Mouse (Mus musculus) liver, postnatal 0 days (tissue): ENCODE data around the gene Ilkap. TPM values are rescaled to one million over a fixed set of nuclear protein-coding genes. Genes with fewer than 3 reads are reported as not detected.
A peak's percentile ranks its signal among the peaks of the same experiment; 100 is the strongest.

Experiments used
- ATAC-seq: fragments of 200-750 bp; cut with Nextera tagmentation; 2 replicates; pipeline ENCODE4 v1.8.0; 2017; ENCODE audit warnings: mild to moderate bottlenecking, moderate library complexity
- DNase-seq: peaks from one replicate; pipeline ENCODE4 v3.0.0-alpha.2; 2016
- H3K27ac ChIP-seq: fragments of 300-500 bp; sonication (generic); 2 replicates; pipeline ENCODE4 v1.5.1; 2014; ENCODE audit warnings: antibody characterized with exemption, moderate library complexity, mild to moderate bottlenecking, low read depth
- H3K27me3 ChIP-seq: fragments of 300-500 bp; sonication (generic); 2 replicates; pipeline ENCODE4 v1.6.1; 2014; ENCODE audit warnings: low read length, control low read depth, mixed read lengths; ENCODE audit not compliant: insufficient read depth
- H3K36me3 ChIP-seq: fragments of 300-500 bp; sonication (generic); replicated peaks from 2 replicates; pipeline ENCODE4 v1.6.1; 2014; ENCODE audit warnings: mild to moderate bottlenecking, control low read depth, low read length, moderate library complexity, mixed read lengths; ENCODE audit not compliant: insufficient read depth
- H3K4me1 ChIP-seq: fragments of 300-500 bp; sonication (generic); 2 replicates; pipeline ENCODE4 v1.6.1; 2014; ENCODE audit warnings: antibody characterized with exemption, mild to moderate bottlenecking, control low read depth; ENCODE audit not compliant: insufficient read depth
- H3K4me2 ChIP-seq: fragments of 300-500 bp; sonication (generic); 2 replicates; pipeline ENCODE4 v1.6.1; 2014; ENCODE audit warnings: low read depth, mild to moderate bottlenecking, low read length, moderate library complexity, mixed read lengths
- H3K4me3 ChIP-seq: fragments of 300-500 bp; sonication (generic); 2 replicates; pipeline ENCODE4 v1.5.1; 2014; ENCODE audit warnings: low read depth, low read length
- H3K9ac ChIP-seq: fragments of 300-500 bp; sonication (generic); replicated peaks from 2 replicates; pipeline ENCODE4 v1.6.1; 2014; ENCODE audit warnings: mild to moderate bottlenecking, moderate library complexity
- H3K9me3 ChIP-seq: fragments of 300-500 bp; sonication (generic); 2 replicates; pipeline ENCODE4 v1.6.1; 2016; ENCODE audit warnings: mild to moderate bottlenecking, control low read depth, low read length, mixed read lengths
- CTCF ChIP-seq: sonication (generic); IDR thresholded peaks from 2 replicates; pipeline ENCODE4 v1.5.1; 2016; ENCODE audit warnings: antibody characterized with exemption, low read depth
- EP300 ChIP-seq: IDR thresholded peaks from 2 replicates; pipeline ENCODE4 v1.6.1; 2016; ENCODE audit warnings: antibody characterized with exemption, low read depth, mild to moderate bottlenecking
- WGBS: fragments of 180-500 bp; shearing (Covaris S2); extraction: QIAGEN DNeasy Blood & Tissue Kit; methylation state at CpG from one replicate; pipeline ENCODE4 v1.1.7; 2014; ENCODE audit not compliant: insufficient replicate concordance; 5-methylcytosine and 5-hydroxymethylcytosine counted together
- polyA plus RNA-seq: library from polyadenylated mRNA; unstranded; fragments of >200 nt; fragmentation: Nextera tagmentation; extraction: Ambion mirVana; gene quantifications from 2 replicates; pipeline ENCODE4 v1.2.1, GENCODE M21; 2015

Ilkap gene
- 40.3 and 42.8 TPM in 2 replicates for polyA plus RNA-seq

DNA sequence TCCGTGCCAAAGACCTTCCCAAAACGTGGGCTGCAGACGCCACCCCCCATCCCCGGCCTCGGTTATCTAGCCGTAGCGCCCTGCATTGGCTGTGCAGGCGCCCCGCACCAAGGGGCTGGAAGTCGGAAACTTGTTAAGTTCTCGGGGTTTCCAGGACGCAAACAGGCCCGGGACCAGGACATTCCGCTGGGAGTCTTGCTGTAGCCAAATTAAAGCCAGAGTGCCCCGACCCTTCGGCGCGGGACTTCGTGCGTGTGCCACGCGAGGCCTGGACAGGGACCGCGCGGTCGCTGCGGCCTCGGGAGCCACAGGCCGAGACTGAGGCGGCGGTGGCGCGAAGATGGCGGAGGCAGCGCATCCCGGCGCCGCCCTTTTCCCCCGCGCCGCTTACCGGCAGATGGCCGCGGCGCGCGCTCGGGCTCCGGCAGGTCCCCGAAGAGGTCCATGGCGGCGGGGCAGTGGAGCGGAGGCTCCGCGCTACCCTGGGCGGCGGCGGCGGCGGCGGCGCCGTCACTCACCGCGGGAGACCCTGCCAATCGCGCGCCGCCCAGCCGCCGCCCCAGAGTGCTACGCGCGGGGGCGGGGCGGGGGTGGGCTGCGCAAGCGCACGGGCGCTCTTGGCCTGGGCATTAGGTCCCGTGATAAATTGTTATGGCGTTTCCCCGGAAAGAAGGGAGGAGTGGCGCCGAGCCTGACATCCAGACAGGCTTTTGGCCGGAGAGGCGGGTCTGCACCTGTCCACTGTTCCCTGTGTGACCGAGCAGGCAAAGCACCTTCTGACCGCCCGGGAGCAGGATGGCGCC lies at the start of gene Ilkap:
Gene Ilkap (minus strand): TSS at position 556 of the 803 bp plus-strand sequence.
- no peak for TF ChIP-seq EP300
- no peak for TF ChIP-seq CTCF
- no peaks in the 10 kb centered on the region for H3K27me3 ChIP-seq
- H3K36me3 ChIP-seq: peaks cover 12% of the 10 kb centered on the region
- H3K4me3 ChIP-seq: peak within 1 kb of the TSS; percentile 80
- ATAC-seq (peak; percentile 97), DNase-seq (peak; percentile 92)
- H3K4me2 ChIP-seq: peak within 1 kb of the TSS; percentile 77
- H3K27ac ChIP-seq: peak within 1 kb of the TSS; percentile 89
- 2% methylated on average over 71 of the region's 91 CpGs for WGBS
- H3K9me3 ChIP-seq: no peaks in the 10 kb centered on the region
- peaks cover 23% of the 10 kb centered on the region for H3K4me1 ChIP-seq
- peak within 1 kb of the TSS; percentile 83 for H3K9ac ChIP-seq

GRCm38 (mm10) chr1:91446511-91446910 lies 47.9 kb upstream of the Ilkap start:
- TF ChIP-seq EP300 (no peak), CTCF (no peak)
- Histone ChIP-seq H3K9ac (0 out of 2 replicates have a peak overlapping the region, but pooled peaks have one; percentile 3), H3K4me3 (no peak overlapping the region), H3K27me3 (no peaks in the 10 kb centered on the region), H3K9me3 (no peaks in the 10 kb centered on the region; the same call in 1 of the 2 replicates), H3K4me1 (peaks cover 38% of the 10 kb centered on the region), H3K36me3 (peaks cover 50% of the 10 kb centered on the region), H3K4me2 (no peak overlapping the region), H3K27ac (peak overlapping the region; percentile 90)
- ATAC-seq: no peak
- 83% methylated on average over 4 of the region's 4 CpGs for WGBS
- DNase-seq: no peak

GRCm38 (mm10) chr1:91446060-91446459 lies 47.4 kb upstream of the Ilkap start:
- TF ChIP-seq CTCF: no peak
- peak; percentile 75 for TF ChIP-seq EP300
- DNase-seq (peak; percentile 80), ATAC-seq (peak; percentile 95)
- H3K4me2 ChIP-seq: no peak overlapping the region
- H3K9me3 ChIP-seq: no peaks in the 10 kb centered on the region; the same call in 1 of the 2 replicates
- H3K4me3 ChIP-seq: no peak overlapping the region
- no peaks in the 10 kb centered on the region for H3K27me3 ChIP-seq
- H3K36me3 ChIP-seq: peaks cover 53% of the 10 kb centered on the region
- peak overlapping the region; percentile 90 for H3K27ac ChIP-seq
- no peak overlapping the region for H3K9ac ChIP-seq
- WGBS: 56% methylated on average over 8 of the region's 8 CpGs
- peaks cover 40% of the 10 kb centered on the region for H3K4me1 ChIP-seq

GRCm38 (mm10) chr1:91444841-91445830 lies 46.5 kb upstream of the Ilkap start:
- ATAC-seq: no peak

DNA sequence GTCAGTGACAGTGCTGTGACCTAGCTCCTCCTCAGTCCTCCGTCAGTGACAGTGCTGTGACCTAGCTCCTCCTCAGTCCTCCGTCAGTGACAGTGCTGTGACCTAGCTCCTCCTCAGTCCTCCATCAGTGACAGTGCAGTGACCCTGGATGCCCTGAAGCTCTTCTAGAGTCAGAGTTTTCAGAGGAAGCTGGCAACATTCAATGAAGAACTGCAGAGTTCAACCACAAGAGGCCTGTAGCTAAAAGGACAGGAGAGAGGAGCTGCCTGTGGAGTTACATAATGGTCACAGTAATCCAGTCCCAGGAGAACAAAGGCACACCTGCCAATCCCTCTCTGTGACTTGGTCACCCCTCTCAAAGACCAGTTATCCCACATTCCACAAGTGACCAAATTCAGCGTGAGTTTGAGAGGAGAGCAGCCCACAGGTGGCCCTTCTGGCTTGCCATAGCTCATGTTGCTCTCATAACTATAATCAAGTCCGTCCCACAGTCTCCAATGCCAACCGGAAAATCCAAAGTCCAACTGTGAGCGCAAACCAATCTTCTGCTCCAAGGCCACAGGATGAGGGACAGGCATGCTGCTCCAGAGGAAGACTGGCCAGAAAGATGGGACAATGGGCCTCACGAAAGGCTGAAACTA lies 43.9 kb upstream of the Ilkap start:
- 75% methylated on average over 6 of the region's 7 CpGs for WGBS
- ATAC-seq (no peak), DNase-seq (no peak)
- peaks cover 53% of the 10 kb centered on the region for H3K4me1 ChIP-seq
- H3K9me3 ChIP-seq: no peaks in the 10 kb centered on the region; the same call in 1 of the 2 replicates
- peak overlapping the region; percentile 48; the same call in 1 of the 2 replicates for H3K9ac ChIP-seq
- H3K4me3 ChIP-seq: no peak overlapping the region
- H3K27me3 ChIP-seq: no peaks in the 10 kb centered on the region
- no peak for TF ChIP-seq EP300
- TF ChIP-seq CTCF: no peak
- H3K4me2 ChIP-seq: peak overlapping the region; percentile 48; the same call in 1 of the 2 replicates
- peak overlapping the region; percentile 69 for H3K27ac ChIP-seq
- H3K36me3 ChIP-seq: peaks cover 48% of the 10 kb centered on the region

More at GRCm38 (mm10) chr1:91444841-91445830, 46.5 kb upstream of the Ilkap start:
- Histone ChIP-seq H3K27ac (peak overlapping the region; percentile 90), H3K4me1 (peaks cover 47% of the 10 kb centered on the region), H3K9ac (0 out of 2 replicates have a peak overlapping the region, but pooled peaks have one; percentile 21), H3K4me2 (no peak overlapping the region), H3K36me3 (peaks cover 54% of the 10 kb centered on the region), H3K27me3 (no peaks in the 10 kb centered on the region), H3K4me3 (no peak overlapping the region), H3K9me3 (no peaks in the 10 kb centered on the region; the same call in 1 of the 2 replicates)
- DNase-seq: no peak
- TF ChIP-seq CTCF (no peak), EP300 (no peak)
- 85% methylated on average over 17 of the region's 17 CpGs for WGBS
